Mouse (Mus musculus) hindbrain, embryonic 11.5 days (tissue): ENCODE data around the gene Slc6a3. TPM values are rescaled to one million over a fixed set of nuclear protein-coding genes. Genes with fewer than 3 reads are reported as not detected.

Experiments used
- ATAC-seq: fragments of 200-750 bp; cut with Nextera tagmentation; 2 replicates; pipeline ENCODE4 v1.8.0; 2017; ENCODE audit warnings: mild to moderate bottlenecking, moderate TSS enrichment, moderate library complexity; ENCODE audit not compliant: low FRiP score
- DNase-seq: peaks from one replicate; pipeline ENCODE4 v3.0.0-alpha.2; 2015; ENCODE audit warnings: low spot score
- H3K27ac ChIP-seq: fragments of 300-500 bp; sonication (generic); 2 replicates; pipeline ENCODE4 v1.5.1; 2014; ENCODE audit warnings: mild to moderate bottlenecking, low read depth, low read length
- H3K27me3 ChIP-seq: fragments of 300-500 bp; sonication (generic); 2 replicates; pipeline ENCODE4 v1.6.1; 2014; ENCODE audit warnings: mild to moderate bottlenecking, low read length, moderate library complexity, mixed read lengths; ENCODE audit not compliant: control insufficient read depth, insufficient read depth
- H3K36me3 ChIP-seq: fragments of 300-500 bp; sonication (generic); 2 replicates; pipeline ENCODE4 v1.6.1; 2014; ENCODE audit warnings: mild to moderate bottlenecking, low read length, moderate library complexity, mixed read lengths; ENCODE audit not compliant: control insufficient read depth, insufficient read depth
- H3K4me1 ChIP-seq: fragments of 300-500 bp; sonication (generic); replicated peaks from 2 replicates; pipeline ENCODE4 v1.6.1; 2014; ENCODE audit warnings: low read length, mixed read lengths; ENCODE audit not compliant: control insufficient read depth, insufficient read depth
- H3K4me2 ChIP-seq: fragments of 300-500 bp; sonication (generic); replicated peaks from 2 replicates; pipeline ENCODE4 v1.6.1; 2014; ENCODE audit warnings: mild to moderate bottlenecking, low read depth, low read length
- H3K4me3 ChIP-seq: fragments of 300-500 bp; sonication (generic); 2 replicates; pipeline ENCODE4 v1.5.1; 2014; ENCODE audit warnings: low read depth, low read length
- H3K9ac ChIP-seq: fragments of 300-500 bp; sonication (generic); 2 replicates; pipeline ENCODE4 v1.6.1; 2014; ENCODE audit warnings: low read depth, low read length
- H3K9me3 ChIP-seq: fragments of 300-500 bp; sonication (generic); 2 replicates; pipeline ENCODE4 v1.6.1; 2016; ENCODE audit warnings: low read length; ENCODE audit not compliant: control insufficient read depth
- WGBS: fragments of 180-500 bp; shearing (Covaris S2); extraction: QIAGEN DNeasy Blood & Tissue Kit; methylation state at CpG from one replicate; pipeline ENCODE4 v1.1.7; 2014; 5-methylcytosine and 5-hydroxymethylcytosine counted together
- polyA plus RNA-seq: library from polyadenylated mRNA; unstranded; fragments of >200 nt; fragmentation: Nextera tagmentation; extraction: Ambion mirVana; gene quantifications from 2 replicates; pipeline ENCODE4 v1.2.1, GENCODE M21; 2014

The Slc6a3 gene
- polyA plus RNA-seq, 1 experiment from 2014 or later, result 0.36 TPM

- Histone ChIP-seq H3K27ac (no peak overlapping the region), H3K4me2 (peak overlapping the region; percentile 71), H3K36me3 (no peaks in the 10 kb centered on the region), H3K4me3 (peak overlapping the region; percentile 35), H3K4me1 (peaks cover 2% of the 10 kb centered on the region; the same call in 1 of the 2 replicates), H3K9me3 (no peaks in the 10 kb centered on the region), H3K27me3 (peaks cover 26% of the 10 kb centered on the region), H3K9ac (0 out of 2 replicates have a peak overlapping the region, but pooled peaks have one; percentile 27)
- DNase-seq (no peak), ATAC-seq (no peak)
- 23% methylated on average over 13 of the region's 13 CpGs for WGBS
Observed at GRCm38 (mm10) chr13:73536824-73537223, 277 bp downstream of the Slc6a3 start.

DNA sequence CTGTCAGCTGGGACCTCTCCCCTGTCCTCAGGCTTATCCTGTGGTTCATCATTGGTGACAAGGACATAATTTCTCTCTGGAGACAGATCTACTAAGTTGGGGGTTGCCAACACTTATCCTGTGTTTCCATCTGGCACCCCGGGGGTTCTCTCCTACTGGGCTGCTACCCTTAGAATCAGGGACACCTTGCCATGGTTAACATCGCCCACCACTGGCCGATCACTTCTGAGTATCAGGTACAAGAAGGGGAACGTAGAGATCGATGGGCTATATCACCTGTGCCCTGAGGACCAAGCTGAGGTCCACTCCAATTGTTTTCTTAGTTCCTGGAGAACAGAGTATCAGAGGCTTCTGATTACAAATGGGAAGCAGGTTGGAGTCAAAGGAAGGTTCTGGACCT, 27.7 kb downstream of the Slc6a3 start:
- Histone ChIP-seq H3K9ac (no peak overlapping the region), H3K36me3 (no peaks in the 10 kb centered on the region), H3K27me3 (no peaks in the 10 kb centered on the region), H3K27ac (no peak overlapping the region), H3K4me1 (no peaks in the 10 kb centered on the region), H3K4me2 (no peak overlapping the region), H3K9me3 (no peaks in the 10 kb centered on the region), H3K4me3 (no peak overlapping the region)
- no peak for ATAC-seq
- DNase-seq, result no peak
- 95% methylated on average over 5 of the region's 5 CpGs for WGBS

DNA sequence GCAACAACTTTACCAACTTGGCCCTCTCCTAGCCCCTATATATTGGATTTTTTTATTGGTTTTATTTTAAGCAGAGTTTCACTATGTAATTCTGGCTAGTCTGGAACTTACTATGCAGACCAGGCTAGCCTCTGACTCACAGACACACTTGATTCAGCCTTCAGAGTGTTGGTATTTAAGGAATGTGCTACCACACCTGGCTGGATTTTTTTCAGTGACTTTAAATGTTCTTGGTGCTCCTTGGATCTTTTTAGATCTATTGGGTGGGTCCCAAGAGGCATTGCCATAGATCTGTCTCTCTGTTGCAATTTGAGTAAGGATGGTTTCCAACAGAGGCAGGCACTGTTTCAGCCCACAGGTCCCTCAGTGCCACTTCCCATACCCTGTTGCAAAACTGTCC, 38.5 kb downstream of the Slc6a3 start:
- no peak overlapping the region for H3K27ac ChIP-seq
- no peak overlapping the region for H3K4me2 ChIP-seq
- H3K9ac ChIP-seq, result no peak overlapping the region
- H3K9me3 ChIP-seq, result no peaks in the 10 kb centered on the region
- ATAC-seq (no peak), DNase-seq (no peak)
- H3K27me3 ChIP-seq, result no peaks in the 10 kb centered on the region
- no peak overlapping the region for H3K4me3 ChIP-seq
- no peaks in the 10 kb centered on the region for H3K4me1 ChIP-seq
- no peaks in the 10 kb centered on the region for H3K36me3 ChIP-seq

GRCm38 (mm10) chr13:73577277-73577676, 40.7 kb downstream of the Slc6a3 start:
- WGBS, result 73% methylated on average over 2 of the region's 2 CpGs
- DNase-seq (no peak), ATAC-seq (no peak)
- H3K36me3 ChIP-seq, result no peaks in the 10 kb centered on the region
- H3K27ac ChIP-seq, result no peak overlapping the region
- H3K27me3 ChIP-seq, result no peaks in the 10 kb centered on the region
- H3K4me1 ChIP-seq, result no peaks in the 10 kb centered on the region
- no peak overlapping the region for H3K4me3 ChIP-seq
- no peak overlapping the region for H3K4me2 ChIP-seq
- H3K9ac ChIP-seq, result no peak overlapping the region
- H3K9me3 ChIP-seq, result no peaks in the 10 kb centered on the region

GRCm38 (mm10) chr13:73591488-73591887, 54.9 kb downstream of the Slc6a3 start:
- Histone ChIP-seq H3K9ac (no peak overlapping the region), H3K4me3 (no peak overlapping the region), H3K27me3 (no peaks in the 10 kb centered on the region), H3K4me1 (no peaks in the 10 kb centered on the region), H3K27ac (no peak overlapping the region), H3K36me3 (no peaks in the 10 kb centered on the region), H3K4me2 (no peak overlapping the region), H3K9me3 (no peaks in the 10 kb centered on the region)
- WGBS, result 87% methylated on average over 3 of the region's 3 CpGs
- DNase-seq (no peak), ATAC-seq (no peak)

DNA sequence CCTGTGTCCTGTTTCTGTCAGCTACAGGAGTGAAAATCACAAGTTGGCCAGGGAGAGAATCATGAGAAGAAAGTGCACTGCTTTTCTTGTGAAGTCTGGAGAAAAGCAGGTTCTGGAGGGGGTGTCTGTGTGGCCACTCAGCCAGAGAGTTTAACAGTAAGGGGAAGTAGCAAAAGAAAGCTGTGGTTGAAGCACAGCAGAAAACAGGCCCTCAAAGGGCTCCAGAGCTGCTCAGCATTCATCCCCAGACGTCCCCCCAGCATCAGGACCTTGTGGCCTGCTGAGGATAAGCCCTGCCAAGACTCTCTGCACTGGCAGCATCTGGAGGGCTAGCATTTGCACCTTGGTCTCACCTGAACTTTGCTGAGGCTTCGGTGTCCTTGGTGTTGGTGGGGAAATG, 56.0 kb downstream of the Slc6a3 start:
- ATAC-seq, result no peak

DNA sequence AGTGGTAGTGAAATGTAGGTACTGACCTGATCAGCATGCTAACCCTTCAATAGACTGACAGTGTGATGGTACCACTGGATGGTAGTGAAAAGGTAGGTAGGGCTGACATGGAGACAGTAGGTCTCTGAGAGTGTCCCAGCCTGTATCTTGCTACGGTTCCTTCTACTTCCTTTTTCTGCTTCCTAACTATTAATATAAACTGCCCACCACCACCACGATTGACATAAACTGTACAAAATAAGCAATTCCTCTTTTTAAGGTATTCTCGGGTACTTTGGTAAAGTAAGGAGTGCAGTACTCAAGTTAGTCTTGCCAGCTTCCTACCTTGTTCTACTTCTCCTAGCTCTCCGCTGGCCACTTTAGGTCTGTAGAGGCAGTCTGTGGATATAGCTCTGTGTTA, 59.7 kb downstream of the Slc6a3 start:
- no peak for ATAC-seq
- no peaks in the 10 kb centered on the region for H3K4me1 ChIP-seq
- DNase-seq, result no peak
- no peak overlapping the region for H3K27ac ChIP-seq
- no peak overlapping the region for H3K4me2 ChIP-seq
- H3K27me3 ChIP-seq, result no peaks in the 10 kb centered on the region
- no peak overlapping the region for H3K9ac ChIP-seq
- no peak overlapping the region for H3K4me3 ChIP-seq
- WGBS, result 73% methylated on average over 4 of the region's 4 CpGs
- no peaks in the 10 kb centered on the region for H3K36me3 ChIP-seq
- no peaks in the 10 kb centered on the region for H3K9me3 ChIP-seq

More for the DNA sequence above, 56.0 kb downstream of the Slc6a3 start:
- Histone ChIP-seq H3K27ac (no peak overlapping the region), H3K9ac (no peak overlapping the region), H3K4me3 (no peak overlapping the region), H3K4me1 (no peaks in the 10 kb centered on the region), H3K36me3 (no peaks in the 10 kb centered on the region), H3K27me3 (no peaks in the 10 kb centered on the region), H3K4me2 (no peak overlapping the region), H3K9me3 (no peaks in the 10 kb centered on the region)
- DNase-seq, result no peak
- WGBS, result 50% methylated on average over 2 of the region's 2 CpGs

DNA sequence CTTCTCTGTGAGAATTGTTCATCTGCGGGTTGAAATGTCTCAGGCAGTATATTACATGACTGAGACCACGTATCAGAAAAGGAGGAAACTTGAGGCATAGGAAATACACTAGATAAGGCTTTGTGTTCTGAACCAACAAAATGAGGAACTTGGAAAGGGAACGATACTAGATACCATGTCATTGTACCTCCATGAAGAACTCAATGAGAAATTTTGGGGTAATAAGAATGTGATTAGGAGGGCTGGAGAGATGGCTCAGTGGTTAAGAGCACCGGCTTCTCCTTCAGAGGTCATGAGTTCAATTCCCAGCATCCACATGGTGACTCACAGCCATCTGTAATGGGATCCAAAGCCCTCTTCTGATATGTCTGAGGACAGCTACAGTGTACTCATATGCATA, 63.7 kb downstream of the Slc6a3 start:
- Histone ChIP-seq H3K27me3 (no peaks in the 10 kb centered on the region), H3K27ac (no peak overlapping the region), H3K4me1 (0 out of 2 replicates have a peak, but pooled peaks cover 3% of the 10 kb centered on the region), H3K36me3 (no peaks in the 10 kb centered on the region), H3K9me3 (no peaks in the 10 kb centered on the region), H3K4me3 (no peak overlapping the region), H3K9ac (no peak overlapping the region), H3K4me2 (no peak overlapping the region)
- WGBS, result 85% methylated on average over 4 of the region's 4 CpGs
- ATAC-seq (no peak), DNase-seq (no peak)

GRCm38 (mm10) chr13:73603046-73603445, 66.5 kb downstream of the Slc6a3 start:
- 0 out of 2 replicates have a peak, but pooled peaks cover 3% of the 10 kb centered on the region for H3K4me1 ChIP-seq
- peak; percentile 22 for DNase-seq
- H3K4me3 ChIP-seq, result peak overlapping the region; percentile 85
- peak; percentile 21; the same call in 1 of the 2 replicates for ATAC-seq
- H3K9me3 ChIP-seq, result no peaks in the 10 kb centered on the region
- 54% methylated on average over 4 of the region's 4 CpGs for WGBS
- H3K36me3 ChIP-seq, result peaks cover 3% of the 10 kb centered on the region; the same call in 1 of the 2 replicates
- H3K27ac ChIP-seq, result no peak overlapping the region
- H3K27me3 ChIP-seq, result no peaks in the 10 kb centered on the region
- peak overlapping the region; percentile 83 for H3K9ac ChIP-seq
- peak overlapping the region; percentile 86 for H3K4me2 ChIP-seq
